Mouse (Mus musculus) B cell, adult 2 months (primary cell): ENCODE data around the gene Miip.

Experiments
- DNase-seq, 2 experiments: peaks; one replicate each; pipeline ENCODE4 v3.0.0; 2022

Miip gene

DNA sequence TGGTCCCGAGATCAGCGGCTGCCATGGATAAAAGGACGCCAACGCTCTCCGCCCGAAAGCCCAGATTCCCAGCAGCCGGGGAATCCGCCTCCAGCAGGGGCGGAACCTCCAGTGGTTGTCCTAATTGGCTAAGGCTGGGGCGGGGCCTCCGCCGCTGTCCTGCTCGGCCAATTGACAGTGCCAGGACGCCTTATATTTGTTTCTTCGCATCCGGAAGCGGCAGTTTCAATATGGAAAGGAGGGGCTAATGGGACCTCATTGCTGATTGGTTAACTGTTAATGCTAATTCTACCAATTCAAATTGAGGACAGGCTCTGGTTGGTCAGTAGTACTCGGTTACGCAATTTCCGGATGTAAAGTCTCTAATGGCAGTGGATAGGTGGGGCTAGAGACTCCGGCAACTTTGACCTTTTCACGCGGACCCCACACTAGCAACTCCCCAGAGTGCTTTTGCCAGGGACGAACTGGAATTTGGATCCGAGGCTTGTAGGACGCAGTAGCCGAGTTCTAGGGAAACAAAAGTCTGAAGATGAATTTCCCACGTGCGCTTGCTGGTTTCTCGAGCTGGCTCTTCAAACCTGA is at the start of gene Miip, which contains the start of gene Fv1:
Miip (minus strand) TSS at position 367 of the 582 bp plus-strand sequence.
Fv1 (plus strand) TSS at position 530 of the 582 bp plus-strand sequence.
- DNase-seq, result peak; percentile 91 to 93

DNA sequence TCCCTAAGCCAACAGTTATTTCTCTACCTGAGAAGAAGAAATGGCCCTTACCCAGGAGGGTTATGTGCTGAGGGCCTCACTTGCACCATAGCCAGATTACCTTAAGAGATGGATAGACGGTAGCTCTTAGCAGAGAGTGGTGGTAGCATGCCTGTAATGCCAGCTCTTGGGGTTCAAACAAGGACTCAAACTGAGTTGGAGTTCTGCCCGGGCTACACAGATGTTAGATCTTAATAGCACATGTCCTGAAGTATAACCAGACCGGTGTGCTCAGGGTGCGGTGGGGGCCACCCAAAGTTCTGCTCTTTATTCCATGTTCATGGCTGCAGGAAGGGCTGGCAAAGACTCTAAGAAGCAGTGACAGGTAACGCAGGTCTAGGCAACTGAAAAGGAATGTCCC is 40.9 kb upstream of the Miip start:
- DNase-seq, result no peak

DNA sequence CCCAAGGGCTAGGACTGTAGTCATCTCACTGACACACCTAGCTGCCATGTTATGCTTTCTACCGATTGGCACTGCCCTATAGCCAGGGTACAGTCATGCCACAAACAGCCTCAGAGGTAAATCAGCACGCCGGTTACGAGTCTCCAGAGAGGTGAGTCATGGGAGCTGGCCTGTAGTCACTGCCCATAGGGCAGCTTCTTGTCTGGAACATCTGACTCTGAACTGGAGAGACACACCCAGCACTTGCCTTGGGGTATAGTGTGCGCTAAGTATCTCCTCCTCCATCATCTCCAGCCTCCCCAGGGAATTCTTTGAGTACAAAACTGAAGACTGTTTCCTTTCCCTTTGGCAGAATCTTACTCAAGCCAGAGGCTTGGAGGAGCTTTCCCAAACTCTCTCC is 37.6 kb upstream of the Miip start:
- DNase-seq, result no peak

DNA sequence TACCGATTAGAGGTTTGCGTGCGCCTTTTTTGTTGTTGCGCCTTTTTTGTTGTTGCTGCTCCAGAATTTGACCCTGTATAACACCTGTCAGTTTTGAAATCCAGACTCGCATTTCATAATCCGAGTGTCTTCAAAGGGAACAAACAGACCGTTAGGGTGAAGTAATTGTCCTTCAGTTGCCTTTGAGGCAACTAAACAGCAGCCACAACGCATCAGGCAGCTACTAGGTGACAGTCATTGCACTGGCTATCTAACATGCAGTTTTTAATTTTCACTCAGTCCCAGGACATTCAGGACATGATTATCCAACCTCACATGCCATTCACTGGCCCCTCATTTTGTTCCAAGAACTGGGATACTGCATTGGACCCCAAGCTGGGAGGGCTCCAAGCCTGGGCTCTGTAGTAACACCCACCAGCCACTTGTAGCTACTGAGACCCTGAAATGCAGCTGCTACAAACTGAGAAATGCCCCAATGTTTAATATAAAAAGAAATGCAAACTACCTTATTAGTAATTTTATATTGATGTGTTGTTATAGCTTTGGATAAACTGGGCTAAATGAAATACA is 36.6 kb upstream of the Miip start:
- peak; percentile 20 for DNase-seq

DNA sequence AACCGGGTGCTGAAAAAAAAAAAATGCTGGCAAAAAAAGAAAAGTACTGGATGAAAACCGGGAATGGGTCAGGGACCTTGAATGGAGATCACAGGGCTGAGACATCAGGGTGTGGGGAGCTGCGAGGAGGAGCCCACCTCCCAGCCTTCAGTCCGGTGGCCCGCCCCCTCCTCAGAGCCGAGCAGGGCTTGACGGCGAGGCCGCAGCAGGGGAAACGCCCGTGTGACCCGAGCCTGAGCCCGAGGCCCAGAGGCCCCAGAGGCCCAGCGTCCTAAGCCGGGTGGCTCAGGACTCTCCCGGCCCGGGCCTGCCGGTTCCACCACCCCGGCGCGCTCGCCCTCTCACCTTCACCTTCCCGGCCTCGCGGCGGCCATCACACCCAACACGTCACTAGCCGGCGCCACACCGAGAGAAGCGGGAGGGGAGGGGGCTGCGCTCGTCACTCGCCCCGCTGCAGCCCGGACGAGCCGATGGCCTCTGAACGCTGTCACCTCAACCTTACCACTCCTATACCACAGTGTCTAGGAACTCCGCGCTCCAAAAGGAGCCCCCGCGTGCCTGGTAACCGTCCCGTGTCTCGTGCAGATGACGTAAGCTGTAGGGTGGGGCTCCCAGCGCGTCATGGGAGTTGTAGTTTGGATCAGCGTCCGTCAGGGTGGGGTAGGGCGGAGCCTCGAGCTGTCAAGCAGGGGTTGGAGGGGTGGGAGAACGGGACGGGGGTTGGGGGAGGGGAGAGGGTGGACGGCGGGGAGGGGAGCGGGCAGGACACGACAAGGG is 35.9 kb upstream of the Miip start, which contains the start of gene Mfn2:
Mfn2 (minus strand) TSS at position 392 of the 777 bp plus-strand sequence.
- DNase-seq, result peak; percentile 93

DNA sequence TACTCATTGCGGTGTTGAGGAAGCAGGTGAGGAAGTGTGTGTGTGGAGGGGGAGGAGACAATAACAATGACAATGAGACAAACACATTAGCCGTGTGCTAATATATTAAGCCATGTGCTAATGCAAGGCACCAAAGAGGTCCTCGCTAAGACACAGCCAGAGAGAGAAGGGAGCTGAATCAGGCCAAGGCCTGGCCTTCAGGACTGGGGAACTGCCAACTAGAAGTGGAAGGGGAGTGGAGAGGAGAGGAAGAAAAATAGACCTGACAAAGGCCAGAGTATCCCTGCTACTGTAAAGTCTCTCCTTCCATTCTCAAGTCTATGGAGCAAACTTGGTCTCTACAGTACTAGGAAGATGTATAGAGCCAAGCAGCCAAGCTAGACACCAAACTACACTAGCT is 35.0 kb upstream of the Miip start:
- no peak for DNase-seq

DNA sequence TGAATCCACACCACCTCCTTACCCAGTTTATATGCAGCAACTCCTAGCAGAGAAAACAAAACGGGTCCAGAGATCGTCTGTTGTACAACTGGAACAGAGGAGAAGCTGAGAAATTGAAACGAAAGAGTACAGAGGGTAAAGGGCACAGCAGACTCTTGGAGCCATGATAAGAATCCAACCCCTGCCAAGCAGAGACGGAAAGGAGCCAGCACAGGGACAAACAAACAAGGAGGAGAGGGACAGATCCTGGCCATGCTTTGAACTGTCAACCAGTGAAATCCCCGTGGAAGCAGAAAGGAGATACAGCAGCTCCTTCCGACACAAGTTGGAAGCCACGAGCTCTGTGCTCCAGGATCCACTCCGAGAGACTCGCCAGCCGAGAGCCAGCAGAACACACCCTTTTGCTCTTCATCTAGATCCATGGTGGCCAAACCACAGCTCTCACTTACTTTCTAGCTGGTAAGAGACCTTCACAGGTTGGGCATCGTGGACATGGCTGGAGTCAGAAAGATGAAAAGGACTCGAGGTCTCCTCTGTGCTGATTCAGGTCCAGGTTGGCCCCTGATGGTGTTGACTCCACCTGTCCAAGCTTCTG is 34.4 kb upstream of the Miip start:
- DNase-seq, result no peak

DNA sequence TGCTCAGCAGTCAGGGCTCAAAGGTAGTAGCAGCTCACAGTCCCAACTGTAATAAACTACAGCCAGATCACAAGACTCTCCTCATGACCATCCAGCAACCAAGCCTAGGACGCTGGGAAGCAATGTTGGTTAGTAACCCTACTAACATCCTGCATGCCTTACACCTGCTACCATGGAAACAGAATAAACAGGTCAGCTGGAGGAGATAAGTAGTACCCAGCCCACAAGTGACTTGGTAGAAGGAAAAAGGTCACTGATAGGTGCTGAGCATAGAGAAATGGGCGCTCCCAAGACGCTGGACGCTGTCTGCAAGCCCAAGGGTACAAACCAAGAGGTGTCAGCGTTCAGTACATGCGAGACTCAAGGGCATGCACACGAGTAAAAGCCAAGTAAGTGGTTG is 31.8 kb upstream of the Miip start:
- DNase-seq, result no peak

DNA sequence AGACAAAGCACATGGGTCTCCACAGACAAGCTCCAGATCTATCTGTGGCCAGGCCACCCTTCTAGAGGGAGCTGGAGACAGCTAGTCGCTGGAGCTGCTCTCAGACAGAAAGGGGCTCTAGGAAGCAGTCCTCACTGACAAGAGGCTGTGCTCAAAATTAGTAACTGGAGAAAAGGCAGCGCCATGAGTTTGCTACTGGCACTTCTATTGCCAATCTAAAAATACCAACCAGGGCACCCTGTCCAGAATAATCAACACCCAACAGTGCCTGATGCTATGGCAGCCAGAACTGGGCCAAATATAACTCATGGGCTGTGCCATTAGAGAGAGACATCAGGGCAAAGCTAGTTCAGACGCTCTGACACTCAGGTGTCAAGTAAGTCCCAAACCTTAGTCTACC is 28.7 kb upstream of the Miip start:
- DNase-seq, result no peak

DNA sequence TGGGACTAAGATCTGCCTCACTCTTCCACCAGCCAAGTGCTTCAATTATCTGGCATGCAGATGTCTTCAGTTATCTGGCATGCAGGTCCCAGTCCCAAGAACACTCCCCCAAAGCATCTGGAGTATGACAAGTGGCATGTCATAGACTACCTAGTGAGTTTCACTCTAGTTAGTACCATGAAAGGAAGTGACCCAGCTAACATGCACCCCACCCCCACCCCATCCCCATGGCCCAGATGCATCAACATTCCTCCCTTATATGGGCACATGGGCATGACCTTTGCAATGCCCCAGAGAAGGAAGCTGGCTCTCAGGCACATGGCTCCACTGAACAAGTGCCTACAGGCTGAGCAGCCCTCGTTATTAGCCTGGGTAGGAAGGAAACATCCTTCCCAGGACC is 27.8 kb upstream of the Miip start:
- DNase-seq, result no peak

DNA sequence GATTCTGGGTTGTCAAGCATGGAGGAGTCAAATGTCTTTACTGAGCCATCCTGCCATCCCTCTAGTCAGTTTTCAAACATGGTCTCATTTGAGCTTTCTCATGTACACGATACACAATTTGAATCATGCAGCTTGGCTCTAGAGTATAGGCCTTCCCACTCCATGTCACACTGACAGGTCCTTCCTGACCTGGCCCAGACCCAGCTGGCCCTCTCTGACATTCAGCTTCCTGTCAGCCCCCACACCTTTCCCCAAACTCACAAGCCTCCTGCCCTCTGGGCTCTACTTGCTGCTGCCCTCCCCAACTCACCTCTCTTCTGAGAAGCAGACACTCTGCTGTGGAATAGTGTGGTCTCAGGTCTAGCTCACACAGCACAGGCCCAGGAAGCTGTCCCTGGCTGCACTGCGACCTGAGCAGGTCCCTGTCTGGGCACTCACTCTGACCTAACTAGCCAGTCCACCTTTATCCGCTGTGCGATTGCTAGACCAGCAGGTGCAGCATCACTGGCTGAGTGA is 27.3 kb upstream of the Miip start:
- DNase-seq, result no peak

DNA sequence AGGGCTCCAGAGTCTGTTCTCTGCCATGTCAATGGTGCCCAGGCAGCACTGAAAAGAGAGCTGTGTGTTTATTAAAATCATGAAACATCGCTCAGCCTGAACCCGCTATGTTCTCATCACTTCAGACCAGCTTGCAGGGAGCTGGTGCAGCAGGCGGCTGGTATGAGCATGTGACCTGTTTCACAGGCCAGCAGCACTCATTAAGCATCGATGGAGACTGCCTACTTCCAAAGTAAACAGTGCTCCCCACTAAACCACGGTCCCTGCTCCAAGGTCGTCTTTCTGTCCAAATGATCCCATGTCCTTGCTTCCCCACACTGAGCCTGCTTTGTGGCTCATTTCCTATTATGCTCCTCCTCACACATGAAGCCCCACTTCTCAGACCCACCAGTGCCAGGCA is 21.7 kb upstream of the Miip start:
- DNase-seq, result no peak

DNA sequence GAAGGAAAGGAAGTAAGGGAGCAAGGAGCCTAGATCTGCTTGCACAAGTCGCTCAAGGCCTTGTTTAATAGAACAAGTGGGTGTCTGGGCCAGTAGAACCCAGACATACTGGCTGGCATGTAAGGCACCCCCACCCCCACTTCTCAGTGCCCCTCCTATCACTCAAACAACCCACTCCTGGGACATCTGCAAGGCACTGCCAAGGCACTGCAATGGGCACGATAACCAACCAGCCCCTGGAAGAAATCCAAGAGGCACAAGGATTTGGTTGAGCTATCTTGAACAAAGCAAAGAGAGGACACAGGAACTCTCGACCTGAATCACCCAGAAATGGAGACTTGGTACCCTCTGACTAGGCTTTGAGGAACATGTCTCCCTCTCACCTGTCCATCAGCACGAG is 19.6 kb upstream of the Miip start:
- no peak for DNase-seq

DNA sequence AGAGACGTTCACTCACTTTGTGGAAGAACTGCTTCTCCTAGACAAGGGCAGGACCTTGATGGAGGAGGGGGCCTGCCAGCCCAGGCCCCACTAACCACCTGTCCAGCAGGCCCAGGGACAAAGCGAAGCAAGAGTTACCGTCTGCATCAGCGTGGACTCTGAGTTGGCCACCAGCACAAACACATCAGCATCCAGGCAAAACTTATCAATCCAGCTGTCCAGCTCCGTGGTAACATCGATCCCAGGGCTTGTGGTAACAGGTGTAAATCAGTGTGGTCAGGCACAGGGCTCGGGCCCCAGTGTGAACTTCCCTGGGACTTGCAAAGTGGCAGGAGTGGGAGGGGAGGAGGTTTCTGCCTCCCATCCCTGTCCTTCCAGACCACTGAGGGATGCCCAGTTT is 18.7 kb upstream of the Miip start:
- no peak for DNase-seq

DNA sequence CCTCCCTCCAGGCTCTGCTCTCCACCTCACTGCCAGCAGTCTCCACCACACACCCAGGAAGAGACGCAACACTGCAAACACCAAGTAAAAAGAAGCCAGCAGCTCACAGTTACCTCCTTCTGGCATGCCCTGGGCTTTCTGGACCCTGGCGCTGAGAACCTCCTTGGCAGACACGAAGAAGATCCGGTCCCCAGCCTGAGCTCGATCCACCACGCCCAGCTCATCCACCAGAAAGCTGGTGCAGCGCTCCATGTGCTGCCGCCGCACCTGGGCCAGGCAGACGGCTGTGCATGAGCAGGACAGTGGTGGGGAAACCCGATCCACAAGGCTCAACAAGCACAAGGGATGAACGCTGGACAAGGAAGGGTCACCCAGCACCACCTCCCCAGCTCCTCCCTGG is 17.5 kb upstream of the Miip start:
- DNase-seq, result no peak

DNA sequence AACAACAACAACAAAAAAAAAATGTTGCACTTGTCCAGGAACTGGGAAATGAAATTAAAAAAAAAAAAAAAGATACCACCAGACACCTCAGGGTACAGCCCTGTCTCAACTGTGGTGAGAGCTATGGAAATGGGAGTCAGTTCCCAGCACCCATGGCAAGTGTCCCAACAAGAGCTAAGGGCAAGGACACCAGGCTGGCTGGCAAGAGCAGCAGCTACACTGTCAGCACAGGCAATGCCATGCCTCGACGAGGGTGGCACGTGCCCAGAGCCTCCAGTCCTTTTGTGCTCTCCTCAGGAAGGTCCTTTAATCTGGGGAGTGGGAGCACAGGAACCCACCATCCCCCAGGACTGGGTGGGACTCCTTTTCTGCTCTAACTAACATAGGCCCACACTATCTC is 15.5 kb upstream of the Miip start:
- DNase-seq, result no peak

DNA sequence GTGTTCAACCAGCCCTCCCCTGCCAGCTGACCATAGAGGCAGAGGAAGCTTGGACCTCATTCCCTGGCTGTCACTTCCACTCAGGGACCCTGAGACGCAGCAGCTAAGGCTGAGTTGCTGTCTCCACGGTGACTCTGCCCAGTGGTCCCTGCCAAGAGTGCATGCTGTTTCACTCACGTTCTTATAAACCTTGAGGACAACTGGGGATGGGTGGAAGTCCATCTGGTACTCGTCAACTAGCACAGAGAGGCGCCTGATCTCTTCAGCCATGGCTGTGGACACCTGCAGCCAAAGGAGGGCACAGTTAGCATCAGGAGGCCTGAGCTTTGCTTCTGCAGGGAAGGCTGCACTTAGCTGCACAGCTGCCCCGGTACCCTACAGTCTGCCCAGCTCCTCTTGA is 14.4 kb upstream of the Miip start:
- DNase-seq, result no peak

DNA sequence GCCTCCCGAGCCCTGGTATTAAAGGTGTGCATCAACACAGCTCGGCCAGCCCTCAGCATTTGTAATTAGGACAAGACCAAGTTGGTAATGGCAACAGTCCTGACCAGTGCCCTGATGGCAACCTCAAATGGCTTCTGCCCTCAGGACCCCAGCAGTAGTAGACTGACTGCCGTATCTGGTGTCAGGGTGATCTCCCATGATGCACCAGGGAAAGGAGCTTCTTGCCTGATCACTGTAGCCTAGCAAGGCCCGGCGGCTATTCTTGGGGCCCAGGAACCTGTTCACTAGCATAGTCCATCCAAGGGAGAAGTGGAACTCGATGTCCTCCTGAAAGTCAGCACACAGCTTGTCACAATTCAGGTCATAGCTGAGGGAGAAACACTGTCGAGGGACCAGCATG is 13.2 kb upstream of the Miip start:
- DNase-seq, result no peak

DNA sequence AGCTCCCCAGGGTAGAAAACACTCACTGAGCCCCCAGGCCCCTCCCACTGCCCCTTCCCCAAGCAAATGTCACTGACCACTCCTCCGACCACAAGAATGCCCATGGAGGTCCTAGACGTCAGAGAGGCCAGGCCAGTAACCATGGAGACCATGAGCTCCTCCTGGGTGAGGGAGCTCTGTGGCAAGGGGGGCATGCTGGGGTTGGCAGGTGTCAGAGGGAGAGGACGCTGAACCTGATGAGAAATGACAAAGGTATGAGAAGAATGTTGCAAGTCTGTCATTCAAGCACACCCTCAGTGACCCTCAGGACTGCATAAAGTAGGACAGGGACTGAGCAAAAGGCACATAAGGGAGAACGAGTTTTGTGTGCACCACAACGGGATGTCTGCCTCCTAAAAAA is 11.2 kb upstream of the Miip start:
- no peak for DNase-seq

DNA sequence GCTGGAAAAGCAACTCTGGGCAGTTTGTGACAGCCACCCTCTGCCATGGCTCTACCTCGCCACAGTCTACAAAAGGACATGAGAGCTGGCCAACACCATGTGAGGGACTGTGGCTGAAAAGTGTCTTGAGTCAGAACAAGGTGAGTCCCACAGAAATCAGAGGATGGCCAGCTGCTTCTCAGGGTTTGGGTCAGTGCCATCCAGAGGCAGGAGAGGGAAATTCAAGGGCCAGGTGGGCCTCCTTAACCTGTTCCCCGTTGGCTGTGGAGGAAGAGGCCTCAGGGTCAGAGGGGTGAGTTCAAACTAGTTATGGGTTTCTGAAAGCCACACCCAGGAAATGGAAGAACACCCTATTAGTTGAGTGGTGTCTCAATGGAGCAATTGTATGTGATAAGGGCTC is 10.8 kb upstream of the Miip start:
- no peak for DNase-seq

DNA sequence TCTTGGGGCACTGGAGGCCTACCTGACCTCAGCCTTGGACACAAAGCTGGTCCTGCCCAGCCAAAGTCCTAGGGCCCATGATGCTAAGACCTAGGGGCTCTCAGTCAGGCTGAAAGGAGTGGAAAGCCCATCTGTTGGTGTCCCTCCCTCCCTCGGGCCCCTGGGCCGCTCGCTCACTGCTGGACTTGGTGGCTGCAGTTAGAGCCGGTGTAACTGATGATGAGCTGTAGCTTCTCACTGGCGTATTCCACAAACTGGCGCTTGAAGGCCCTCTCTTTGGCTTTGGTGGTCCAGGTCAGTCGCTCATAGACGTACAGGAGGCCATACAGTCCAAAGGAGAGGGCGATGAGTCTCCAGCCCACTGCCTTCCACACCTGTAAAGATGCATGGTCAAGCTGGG is 9.9 kb upstream of the Miip start:
- DNase-seq, result no peak

DNA sequence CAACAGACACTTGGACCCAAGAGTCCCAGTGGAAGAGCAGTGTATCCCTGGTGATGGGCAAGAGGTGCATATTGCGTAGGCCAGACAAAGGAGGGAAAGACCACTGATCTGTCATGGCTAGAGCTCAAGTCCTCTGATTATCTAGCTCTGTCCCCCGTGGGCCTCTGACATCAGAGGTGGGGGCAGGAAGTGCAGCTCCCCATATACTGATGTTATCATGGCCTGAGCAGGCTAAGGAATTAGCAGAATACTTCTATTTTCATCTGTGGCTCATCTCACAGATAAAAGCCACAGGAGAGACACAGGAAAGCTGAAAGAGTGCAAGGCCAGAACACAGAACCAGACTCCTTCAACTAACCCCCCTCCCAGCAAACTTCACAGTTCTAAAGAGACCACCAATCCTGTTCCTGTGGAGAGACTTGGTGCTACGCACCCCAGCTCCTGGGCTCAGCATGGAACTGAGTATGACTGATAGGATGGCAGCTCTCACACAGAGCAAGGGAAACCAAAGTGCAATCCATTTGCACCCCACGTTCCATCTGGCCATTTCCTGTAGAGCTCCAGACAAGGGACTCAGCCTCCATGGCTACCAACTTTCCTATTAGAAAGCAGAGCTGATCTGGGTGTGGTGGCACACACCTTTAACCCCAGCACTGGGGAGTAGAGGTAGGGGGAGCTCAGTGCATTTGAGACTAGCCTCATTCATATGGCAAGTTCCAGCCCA is 7.4 kb upstream of the Miip start:
- no peak for DNase-seq

DNA sequence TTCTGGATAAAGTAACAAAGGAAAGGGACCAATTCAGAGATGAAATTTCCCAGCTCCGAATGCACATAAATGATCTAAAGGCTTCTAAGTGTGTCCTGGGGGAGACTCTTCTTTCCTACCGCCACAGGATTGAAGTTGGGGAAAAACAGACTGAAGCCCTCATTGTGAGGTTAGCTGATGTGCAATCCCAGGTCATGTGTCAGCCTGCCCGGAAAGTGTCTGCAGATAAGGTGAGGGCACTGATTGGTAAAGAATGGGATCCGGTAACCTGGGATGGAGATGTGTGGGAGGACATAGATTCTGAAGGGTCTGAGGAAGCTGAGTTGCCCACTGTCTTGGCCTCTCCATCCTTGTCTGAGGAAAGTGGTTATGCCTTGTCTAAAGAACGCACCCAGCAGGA is 622 bp upstream of the Miip start:
- no peak for DNase-seq
